Mouse (Mus musculus) embryonic facial prominence, embryonic 13.5 days (tissue): ENCODE data around the gene Rarb. TPM values are rescaled to one million over a fixed set of nuclear protein-coding genes. Genes with fewer than 3 reads are reported as not detected.

Experiments
- ATAC-seq: fragments of 200-750 bp; cut with Nextera tagmentation; 2 replicates; pipeline ENCODE4 v1.8.0; 2017; ENCODE audit warnings: low read depth; ENCODE audit not compliant: insufficient number of reproducible peaks, insufficient read depth, low FRiP score, low TSS enrichment
- H3K27ac ChIP-seq: fragments of 300-500 bp; sonication (generic); 2 replicates; pipeline ENCODE4 v1.5.1; 2015; ENCODE audit warnings: moderate library complexity, mild to moderate bottlenecking, inconsistent platforms
- H3K27me3 ChIP-seq: fragments of 300-500 bp; sonication (generic); 2 replicates; pipeline ENCODE4 v1.6.1; 2015; ENCODE audit warnings: mild to moderate bottlenecking, inconsistent platforms
- H3K36me3 ChIP-seq: fragments of 300-500 bp; sonication (generic); 2 replicates; pipeline ENCODE4 v1.6.1; 2015; ENCODE audit warnings: mild to moderate bottlenecking, inconsistent platforms
- H3K4me1 ChIP-seq: fragments of 300-500 bp; sonication (generic); 2 replicates; pipeline ENCODE4 v1.6.1; 2015; ENCODE audit warnings: inconsistent platforms
- H3K4me2 ChIP-seq: fragments of 300-500 bp; sonication (generic); 2 replicates; pipeline ENCODE4 v1.6.1; 2015; ENCODE audit warnings: moderate library complexity, mild to moderate bottlenecking, inconsistent platforms
- H3K4me3 ChIP-seq: fragments of 300-500 bp; sonication (generic); 2 replicates; pipeline ENCODE4 v1.5.1; 2015; ENCODE audit warnings: mild to moderate bottlenecking, inconsistent platforms
- H3K9ac ChIP-seq: fragments of 300-500 bp; sonication (generic); 2 replicates; pipeline ENCODE4 v1.6.1; 2015; ENCODE audit warnings: mild to moderate bottlenecking, inconsistent platforms
- H3K9me3 ChIP-seq: fragments of 300-500 bp; sonication (generic); 2 replicates; pipeline ENCODE4 v1.6.1; 2016; ENCODE audit warnings: inconsistent platforms
- WGBS: fragments of 180-500 bp; shearing (Covaris S2); methylation state at CpG from one replicate; pipeline ENCODE4 v1.1.7; 2015; ENCODE audit warnings: mixed read lengths; 5-methylcytosine and 5-hydroxymethylcytosine counted together
- polyA plus RNA-seq: library from polyadenylated mRNA; unstranded; fragments of >200 nt; fragmentation: Nextera tagmentation; extraction: Ambion mirVana; gene quantifications from 2 replicates; pipeline ENCODE4 v1.2.1, GENCODE M21; 2015

Gene Rarb
- polyA plus RNA-seq, 1 experiment from 2014 or later: 12.7 TPM

- Histone ChIP-seq H3K9ac (no peak overlapping the region), H3K4me3 (no peak overlapping the region), H3K4me1 (no peaks in the 10 kb centered on the region), H3K9me3 (peaks cover 26% of the 10 kb centered on the region), H3K36me3 (no peaks in the 10 kb centered on the region), H3K27me3 (no peaks in the 10 kb centered on the region), H3K4me2 (no peak overlapping the region), H3K27ac (no peak overlapping the region)
- ATAC-seq: no peak
- WGBS: 90% methylated on average over 19 of the region's 19 CpGs
Observed at GRCm38 (mm10) chr14:16639153-16639943, 179.6 kb downstream of the Rarb start.

DNA sequence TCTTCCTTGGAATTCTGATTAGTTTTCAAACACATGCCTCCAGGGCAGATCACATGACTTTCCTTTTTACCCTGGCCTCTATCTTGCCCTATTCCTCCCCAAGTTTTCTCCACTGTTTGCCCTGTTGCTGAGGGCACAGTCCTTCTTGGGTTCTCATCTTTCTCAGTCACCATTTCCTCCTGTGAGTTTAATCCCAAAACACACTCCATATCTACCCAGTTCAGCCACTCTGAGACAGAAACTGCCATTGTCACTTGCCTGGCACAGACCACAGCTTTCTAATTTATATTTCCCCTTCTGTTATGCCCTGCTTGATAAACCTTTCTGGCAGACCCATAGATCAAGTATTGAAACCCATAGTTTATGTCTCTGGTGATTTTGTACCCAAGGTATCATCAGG is 205.0 kb downstream of the Rarb start:
- Histone ChIP-seq H3K9ac (no peak overlapping the region), H3K9me3 (no peaks in the 10 kb centered on the region), H3K4me3 (no peak overlapping the region), H3K36me3 (no peaks in the 10 kb centered on the region), H3K27ac (no peak overlapping the region), H3K27me3 (no peaks in the 10 kb centered on the region), H3K4me1 (no peaks in the 10 kb centered on the region), H3K4me2 (no peak overlapping the region)
- ATAC-seq: no peak

DNA sequence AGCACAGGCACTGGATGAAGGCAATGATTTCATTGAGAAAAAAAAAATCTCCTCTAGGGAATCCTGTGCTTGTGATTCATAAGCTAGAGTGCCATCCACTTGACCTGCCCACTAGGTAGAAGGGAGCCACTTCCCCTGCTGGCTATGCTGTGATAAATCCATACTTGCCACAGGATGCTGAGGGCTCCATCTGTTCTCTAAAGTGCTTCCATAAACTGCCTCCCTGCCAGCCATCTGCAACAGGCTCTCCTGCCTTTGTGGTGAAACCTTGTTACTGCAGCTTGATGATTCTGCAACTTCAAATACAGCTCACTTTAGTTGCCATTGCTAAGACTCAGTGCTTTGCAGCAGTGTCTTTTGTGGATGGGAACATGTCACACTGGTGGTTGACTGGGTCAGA is 213.5 kb downstream of the Rarb start:
- Histone ChIP-seq H3K27me3 (no peaks in the 10 kb centered on the region), H3K36me3 (no peaks in the 10 kb centered on the region), H3K9ac (no peak overlapping the region), H3K27ac (no peak overlapping the region), H3K4me2 (no peak overlapping the region), H3K4me1 (peaks cover 9% of the 10 kb centered on the region), H3K9me3 (no peaks in the 10 kb centered on the region), H3K4me3 (no peak overlapping the region)
- ATAC-seq: no peak

- 62% methylated on average over 8 of the region's 8 CpGs for WGBS
- no peak for ATAC-seq
- Histone ChIP-seq H3K9me3 (no peaks in the 10 kb centered on the region), H3K4me3 (no peak overlapping the region), H3K4me2 (no peak overlapping the region), H3K4me1 (peaks cover 9% of the 10 kb centered on the region), H3K9ac (no peak overlapping the region), H3K27me3 (no peaks in the 10 kb centered on the region), H3K27ac (no peak overlapping the region), H3K36me3 (no peaks in the 10 kb centered on the region)
Observed at GRCm38 (mm10) chr14:16604469-16605064, 214.4 kb downstream of the Rarb start.

GRCm38 (mm10) chr14:16603040-16603590 is 215.8 kb downstream of the Rarb start:
- no peak overlapping the region for H3K9ac ChIP-seq
- ATAC-seq: no peak
- 0 out of 2 replicates have a peak overlapping the region, but pooled peaks have one; percentile 1 for H3K27ac ChIP-seq
- H3K36me3 ChIP-seq: no peaks in the 10 kb centered on the region
- WGBS: 11% methylated on average over 5 of the region's 5 CpGs
- no peak overlapping the region for H3K4me2 ChIP-seq
- H3K9me3 ChIP-seq: no peaks in the 10 kb centered on the region
- peaks cover 16% of the 10 kb centered on the region for H3K4me1 ChIP-seq
- no peak overlapping the region for H3K4me3 ChIP-seq
- H3K27me3 ChIP-seq: no peaks in the 10 kb centered on the region

GRCm38 (mm10) chr14:16599224-16599623 is 219.7 kb downstream of the Rarb start:
- no peak for ATAC-seq
- Histone ChIP-seq H3K9me3 (no peaks in the 10 kb centered on the region), H3K27me3 (no peaks in the 10 kb centered on the region), H3K27ac (no peak overlapping the region), H3K9ac (no peak overlapping the region), H3K4me3 (no peak overlapping the region), H3K36me3 (no peaks in the 10 kb centered on the region), H3K4me1 (peaks cover 23% of the 10 kb centered on the region), H3K4me2 (no peak overlapping the region)
- WGBS: 72% methylated on average over 7 of the region's 7 CpGs

DNA sequence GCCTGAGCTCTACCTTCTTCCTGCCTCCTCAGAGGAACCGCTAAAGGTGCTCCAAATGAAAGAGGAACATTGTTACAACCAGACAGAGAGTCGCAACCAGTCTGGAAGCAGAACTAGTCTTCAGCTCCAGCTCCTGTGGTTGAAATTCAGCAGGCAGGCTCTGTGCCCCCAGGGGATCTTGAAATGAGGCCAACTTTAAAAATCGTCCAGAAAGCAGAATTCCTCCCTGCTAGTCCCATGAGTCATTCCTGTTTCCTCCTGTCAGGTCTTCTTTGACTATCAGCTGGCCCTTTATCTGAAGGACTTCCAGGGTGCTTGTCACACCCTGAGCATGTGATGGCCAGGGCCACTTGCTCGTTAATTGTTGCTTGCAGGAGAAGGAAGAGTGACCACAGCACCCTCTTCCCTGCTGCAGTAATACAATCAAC is 220.9 kb downstream of the Rarb start:
- Histone ChIP-seq H3K9me3 (no peaks in the 10 kb centered on the region), H3K9ac (0 out of 2 replicates have a peak overlapping the region, but pooled peaks have one; percentile 6), H3K4me1 (peaks cover 14% of the 10 kb centered on the region), H3K4me3 (no peak overlapping the region), H3K27ac (peak overlapping the region; percentile 66), H3K27me3 (no peaks in the 10 kb centered on the region), H3K36me3 (no peaks in the 10 kb centered on the region), H3K4me2 (peak overlapping the region; percentile 20)
- ATAC-seq: 0 out of 2 replicates have a peak, but pooled peaks have one; percentile 35
- WGBS: 9% methylated on average over 4 of the region's 4 CpGs

DNA sequence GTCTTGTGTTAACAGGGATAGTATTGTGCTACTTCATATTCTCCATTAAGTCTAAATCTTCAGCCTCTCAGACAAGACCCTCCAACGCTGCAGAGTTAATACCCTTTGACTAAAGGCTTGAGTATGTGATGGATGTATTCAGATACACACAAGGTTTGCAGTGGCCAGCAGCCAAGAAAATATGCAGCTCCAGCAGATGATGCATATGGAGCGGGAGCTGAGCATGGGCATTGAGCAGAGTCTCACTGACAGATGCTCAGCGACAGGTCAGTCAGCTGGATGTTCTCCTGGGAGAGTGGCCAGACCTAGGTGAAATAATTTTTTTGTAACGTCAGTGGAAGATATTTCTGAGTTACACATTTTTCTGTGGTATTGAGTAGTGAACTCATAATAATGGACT is 229.8 kb downstream of the Rarb start:
- H3K36me3 ChIP-seq: no peaks in the 10 kb centered on the region
- H3K4me3 ChIP-seq: no peak overlapping the region
- no peaks in the 10 kb centered on the region for H3K9me3 ChIP-seq
- no peaks in the 10 kb centered on the region for H3K4me1 ChIP-seq
- H3K27ac ChIP-seq: no peak overlapping the region
- H3K4me2 ChIP-seq: no peak overlapping the region
- no peaks in the 10 kb centered on the region for H3K27me3 ChIP-seq
- ATAC-seq: no peak
- no peak overlapping the region for H3K9ac ChIP-seq
- WGBS: 75% methylated on average over 4 of the region's 4 CpGs

DNA sequence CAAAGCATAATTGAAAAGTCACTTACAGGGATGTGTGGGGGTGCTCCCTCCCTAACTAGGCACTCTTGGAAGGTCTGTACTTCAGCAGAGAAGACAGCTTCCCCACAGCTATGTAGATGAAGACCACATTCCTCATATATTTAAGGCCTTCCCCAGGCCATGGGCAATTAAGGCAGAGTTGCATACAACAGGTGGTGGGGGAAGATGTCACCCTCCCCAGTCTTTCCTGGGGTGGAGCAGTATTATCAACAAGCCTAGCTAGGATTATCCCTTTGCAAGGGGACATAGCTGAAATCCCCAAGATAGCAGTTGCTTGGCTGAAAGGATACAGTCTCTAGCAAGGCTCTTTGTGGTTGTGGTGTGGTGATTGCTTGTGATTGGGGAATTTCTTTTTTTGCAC is 240.9 kb downstream of the Rarb start:
- no peak for ATAC-seq
- Histone ChIP-seq H3K4me3 (no peak overlapping the region), H3K36me3 (no peaks in the 10 kb centered on the region), H3K27ac (no peak overlapping the region), H3K4me2 (no peak overlapping the region), H3K9me3 (no peaks in the 10 kb centered on the region; the same call in 1 of the 2 replicates), H3K27me3 (peaks cover 16% of the 10 kb centered on the region), H3K4me1 (peaks cover 18% of the 10 kb centered on the region), H3K9ac (no peak overlapping the region)

- Histone ChIP-seq H3K4me3 (no peak overlapping the region), H3K27ac (no peak overlapping the region), H3K36me3 (no peaks in the 10 kb centered on the region), H3K4me1 (peaks cover 23% of the 10 kb centered on the region), H3K9me3 (no peaks in the 10 kb centered on the region), H3K27me3 (peaks cover 16% of the 10 kb centered on the region), H3K9ac (no peak overlapping the region), H3K4me2 (no peak overlapping the region)
- WGBS: 31% methylated on average over 1 of the region's 1 CpGs
- no peak for ATAC-seq
Observed at GRCm38 (mm10) chr14:16577049-16577448, 241.9 kb downstream of the Rarb start.

GRCm38 (mm10) chr14:16574925-16575721 is 243.8 kb downstream of the Rarb start:
- peak overlapping the region; percentile 77 for H3K9ac ChIP-seq
- WGBS: under 1% methylated on average over 52 of the region's 52 CpGs
- H3K27ac ChIP-seq: peak overlapping the region; percentile 89
- H3K36me3 ChIP-seq: no peaks in the 10 kb centered on the region
- H3K9me3 ChIP-seq: no peaks in the 10 kb centered on the region
- peaks cover 16% of the 10 kb centered on the region for H3K27me3 ChIP-seq
- peaks cover 33% of the 10 kb centered on the region for H3K4me1 ChIP-seq
- peak overlapping the region; percentile 63 for H3K4me3 ChIP-seq
- peak overlapping the region; percentile 83 for H3K4me2 ChIP-seq
- ATAC-seq: peak; percentile 74; the same call in 1 of the 2 replicates
